Mouse (Mus musculus): ENCODE data around the gene Esm1.

The Esm1 gene

GRCm38 (mm10) chr13:113209624-113210023, at the start of gene Esm1:
Gene Esm1, plus strand, starts transcription at chr13:113209659.
- no peak for DNase-seq

- DNase-seq = no peak
Observed at GRCm38 (mm10) chr13:113164252-113165005, 45.0 kb upstream of the Esm1 start.

DNA sequence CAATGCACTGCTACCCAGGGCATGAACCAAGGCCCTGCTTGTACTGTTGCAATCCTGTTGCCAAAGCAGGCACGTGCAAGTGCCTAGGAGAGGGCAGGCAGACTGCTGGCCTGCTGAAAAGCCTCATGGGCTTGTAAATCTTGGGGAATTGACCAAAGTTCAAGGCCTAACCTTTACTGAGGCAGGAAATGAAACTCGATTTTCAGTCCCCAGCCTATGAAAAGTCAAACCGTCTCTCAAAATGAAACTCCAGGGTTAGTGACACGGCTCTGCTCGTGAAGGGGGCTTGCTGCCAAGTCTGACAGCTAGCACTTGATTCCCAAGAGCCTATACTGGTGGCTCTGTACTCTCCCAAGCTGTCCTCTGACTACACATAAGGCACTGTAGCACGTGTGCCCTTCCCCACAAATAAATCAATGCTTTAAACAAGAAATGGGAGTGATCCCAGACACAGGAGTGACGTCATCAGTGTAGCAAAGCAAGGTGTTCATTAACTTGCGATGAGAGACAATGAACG, 41.4 kb upstream of the Esm1 start:
- DNase-seq = no peak

GRCm38 (mm10) chr13:113170256-113170655, 39.2 kb upstream of the Esm1 start:
- DNase-seq = no peak

GRCm38 (mm10) chr13:113174162-113174561, 35.3 kb upstream of the Esm1 start:
- no peak for DNase-seq

DNA sequence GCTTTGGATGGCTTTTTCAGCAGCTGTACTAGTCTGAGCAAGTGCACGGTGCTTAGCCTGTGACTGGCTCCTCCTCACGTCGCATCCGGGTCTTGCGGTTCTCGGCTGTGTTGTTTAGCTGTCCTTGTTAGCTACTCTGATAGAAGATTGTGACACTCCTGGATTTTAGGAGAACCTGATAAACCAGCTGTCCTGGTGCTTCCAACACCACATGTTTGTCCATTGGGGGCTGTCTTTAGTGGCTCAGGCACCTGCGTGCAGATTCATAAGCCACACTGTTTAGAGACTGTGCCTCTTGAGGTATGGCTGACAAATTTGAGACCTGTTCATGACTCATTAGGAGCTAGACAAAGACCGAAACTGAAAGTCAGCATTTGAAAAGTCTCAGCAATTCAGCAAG, 26.1 kb upstream of the Esm1 start:
- no peak for DNase-seq

- no peak for DNase-seq
Observed at GRCm38 (mm10) chr13:113183720-113184119, 25.7 kb upstream of the Esm1 start.

GRCm38 (mm10) chr13:113196808-113197674, 12.4 kb upstream of the Esm1 start:
- DNase-seq = peak; percentile 14

DNA sequence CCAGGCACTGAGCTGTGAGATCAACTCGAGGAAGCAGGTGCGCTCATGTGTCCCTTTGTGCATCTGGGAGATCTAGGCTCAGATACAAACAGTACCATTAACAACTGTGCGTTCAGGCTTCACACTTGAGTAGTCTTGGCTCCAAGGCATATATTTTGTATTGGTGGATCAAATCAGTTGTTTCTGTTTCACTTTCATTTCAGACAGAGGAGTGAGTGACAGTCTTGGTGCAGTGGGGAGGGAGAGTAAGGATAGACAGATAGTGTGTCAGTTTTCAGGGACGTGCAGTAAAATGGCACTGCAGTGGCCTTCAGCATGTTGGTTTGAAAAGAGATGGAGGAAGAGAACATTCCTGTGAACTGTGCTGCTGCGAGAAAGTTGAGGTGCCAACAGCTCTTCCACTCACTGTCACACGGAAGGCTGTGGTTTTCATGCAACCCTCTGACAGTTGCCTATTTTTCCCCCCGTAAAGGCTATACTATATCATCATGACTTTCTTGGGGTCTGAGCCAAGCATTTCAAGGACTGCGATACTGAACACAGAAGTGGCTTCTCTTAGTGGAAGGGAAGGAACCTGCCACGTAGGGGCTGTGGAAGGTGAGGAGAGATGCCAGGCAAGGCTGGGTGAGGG, 11.5 kb upstream of the Esm1 start:
- DNase-seq = no peak

- DNase-seq = no peak
Observed at GRCm38 (mm10) chr13:113199331-113199730, 10.1 kb upstream of the Esm1 start.

DNA sequence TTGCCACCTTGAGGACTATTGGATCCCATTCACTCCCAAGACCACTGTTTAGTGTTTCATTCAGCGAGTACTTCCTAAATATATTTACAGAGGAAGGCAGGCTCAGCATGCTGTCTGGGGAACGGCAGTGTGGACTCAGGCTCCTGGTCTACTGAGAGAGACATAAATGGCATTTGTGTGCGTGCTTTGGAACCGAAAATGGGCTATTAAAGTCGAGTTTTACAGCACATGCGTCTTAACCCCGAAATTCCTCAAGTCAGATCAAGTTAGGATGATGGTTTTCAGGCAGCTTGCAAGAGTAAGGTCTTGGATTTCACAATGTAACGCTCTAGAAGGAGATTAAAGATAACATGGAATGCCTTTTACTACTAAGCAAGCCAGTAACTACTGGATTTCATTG, 8.7 kb upstream of the Esm1 start:
- no peak for DNase-seq

DNA sequence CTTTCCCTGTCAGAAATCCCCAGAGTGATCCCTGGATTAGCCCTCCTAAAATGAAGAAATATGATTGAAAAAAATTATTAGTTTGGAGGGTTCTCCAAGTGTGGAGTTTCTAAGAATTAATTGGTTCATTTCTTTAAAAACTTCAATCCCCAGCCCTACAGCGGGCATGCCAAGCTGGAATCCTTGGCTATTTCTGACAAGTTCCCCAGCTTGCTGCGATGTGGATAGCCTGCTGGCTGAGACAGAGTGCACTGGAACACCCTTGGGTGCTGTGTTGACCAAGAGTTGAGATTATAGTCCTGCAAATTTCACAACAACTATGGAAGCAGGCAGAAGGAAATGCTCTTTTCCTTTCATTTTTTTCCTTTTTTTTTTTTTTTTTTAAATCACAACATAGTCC, 7.8 kb upstream of the Esm1 start:
- no peak for DNase-seq

- no peak for DNase-seq
Observed at GRCm38 (mm10) chr13:113202184-113202583, 7.3 kb upstream of the Esm1 start.

- no peak for DNase-seq
Observed at GRCm38 (mm10) chr13:113203146-113203545, 6.3 kb upstream of the Esm1 start.

GRCm38 (mm10) chr13:113205346-113205745, 4.1 kb upstream of the Esm1 start:
- DNase-seq = no peak

DNA sequence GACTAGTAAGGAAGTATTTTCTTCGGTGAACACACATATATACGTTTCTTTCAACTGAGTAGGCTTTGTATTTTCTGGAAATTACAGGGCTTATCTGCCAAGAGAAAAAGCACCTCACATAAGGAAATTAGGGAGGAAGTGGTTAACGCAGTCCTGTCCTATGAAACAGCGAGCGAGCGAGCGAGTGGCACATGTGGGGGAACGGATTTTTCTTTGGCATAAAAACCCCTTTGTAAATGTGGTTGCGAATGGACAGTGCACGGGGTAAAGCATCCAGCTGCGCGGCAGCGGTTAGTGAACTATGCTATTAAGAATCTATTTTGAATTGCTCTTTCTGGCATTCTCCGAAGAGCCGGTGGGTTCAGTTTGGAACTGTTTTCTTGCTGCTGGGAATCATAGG, 1.9 kb downstream of the Esm1 start:
- DNase-seq = no peak

DNA sequence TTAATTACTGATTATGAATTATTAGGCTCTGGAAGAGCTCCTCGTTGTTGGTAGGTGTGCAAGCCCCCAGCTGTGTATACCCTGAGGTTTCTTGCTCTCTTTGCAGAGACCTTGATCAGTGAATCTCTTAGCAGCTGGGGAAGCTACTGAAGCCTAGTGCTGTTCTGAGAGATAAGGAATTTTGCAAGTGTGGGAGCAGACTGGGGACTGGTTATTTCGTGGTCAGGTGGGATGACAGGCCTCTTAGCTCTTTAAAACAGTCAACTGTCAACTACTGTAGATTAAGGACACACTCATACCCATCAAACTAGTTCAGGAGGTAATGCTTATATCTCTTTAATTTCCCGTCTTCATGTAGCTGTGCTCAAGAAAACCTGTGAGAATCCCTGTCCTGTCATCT, 2.9 kb downstream of the Esm1 start:
- DNase-seq = no peak

DNA sequence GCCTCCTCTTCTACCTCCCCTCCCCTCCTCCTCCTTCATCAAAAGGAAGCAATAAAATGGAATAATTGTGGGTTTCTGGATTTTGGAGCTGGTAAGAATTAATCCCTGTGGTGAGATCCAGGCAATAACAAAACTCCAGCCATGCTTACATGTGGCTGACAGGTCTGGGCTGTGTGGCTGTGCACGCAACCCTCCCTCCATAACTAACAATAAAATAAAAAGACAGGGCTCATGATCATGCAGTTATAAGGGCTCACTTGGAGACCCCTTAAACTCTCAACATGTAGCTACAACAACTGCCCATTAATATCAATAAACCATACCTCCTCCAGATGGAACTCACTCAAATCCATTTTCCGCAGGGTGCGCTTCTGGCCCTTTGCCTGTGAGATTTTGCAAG, 4.4 kb downstream of the Esm1 start:
- DNase-seq = no peak

- DNase-seq = no peak
Observed at GRCm38 (mm10) chr13:113221851-113222250, 12.4 kb downstream of the Esm1 start.

DNA sequence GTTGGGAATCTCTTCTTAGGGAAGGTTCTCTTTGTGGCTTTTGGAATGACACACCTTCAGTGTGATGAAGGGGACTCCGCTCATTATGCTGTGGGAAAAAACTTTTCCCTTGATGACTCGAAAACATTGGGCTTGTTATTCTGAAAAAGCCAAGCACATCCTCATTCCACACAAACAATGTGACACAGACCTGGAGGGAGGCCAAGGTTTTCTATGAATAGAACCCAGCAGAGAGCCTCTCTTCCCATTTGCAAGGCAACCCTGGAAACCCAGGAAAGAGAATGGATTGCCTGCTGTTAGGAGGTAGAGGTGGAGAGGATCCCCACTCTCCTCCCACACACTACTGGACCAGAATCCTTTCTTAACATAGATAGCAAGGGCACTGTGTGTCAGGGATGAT, 14.6 kb downstream of the Esm1 start:
- peak; percentile 80 for DNase-seq

GRCm38 (mm10) chr13:113225811-113226210, 16.4 kb downstream of the Esm1 start, which contains the start of gene Gzmk:
Gene Gzmk, minus strand, starts transcription at chr13:113225908.
- peak; percentile 72 for DNase-seq

GRCm38 (mm10) chr13:113227076-113227475, 17.6 kb downstream of the Esm1 start:
- DNase-seq = no peak
